Mouse (Mus musculus): ENCODE measurements at regions not wholly inside any gene's neighbourhood (a gene's known extent, or its start where the extent isn't known, plus 50 kb on each side); places are given as distances from the start of the nearest gene placed in this dataset.

DNA sequence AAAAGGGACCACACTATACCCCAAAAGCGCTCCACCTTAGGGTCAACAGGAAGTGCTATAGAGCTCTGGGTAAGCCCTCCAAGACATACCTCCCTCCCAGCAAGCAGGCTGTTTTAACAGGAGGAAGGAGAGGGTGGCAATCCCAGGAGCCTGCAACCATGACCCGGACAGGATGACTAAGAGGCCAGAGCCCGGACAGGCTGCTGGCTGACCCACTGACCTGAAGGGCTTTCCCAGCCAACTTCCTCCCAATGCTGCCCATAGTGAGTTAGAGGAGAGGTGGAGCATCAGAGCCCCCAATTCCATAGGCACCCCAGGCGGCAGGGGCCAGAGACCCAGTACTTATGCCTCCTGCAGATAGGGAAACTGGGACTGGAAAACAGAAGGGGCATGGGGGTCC lies 136.3 kb downstream of the Utp6 start:
- DNase-seq (ENCODE audit: low read depth), result no peak

DNA sequence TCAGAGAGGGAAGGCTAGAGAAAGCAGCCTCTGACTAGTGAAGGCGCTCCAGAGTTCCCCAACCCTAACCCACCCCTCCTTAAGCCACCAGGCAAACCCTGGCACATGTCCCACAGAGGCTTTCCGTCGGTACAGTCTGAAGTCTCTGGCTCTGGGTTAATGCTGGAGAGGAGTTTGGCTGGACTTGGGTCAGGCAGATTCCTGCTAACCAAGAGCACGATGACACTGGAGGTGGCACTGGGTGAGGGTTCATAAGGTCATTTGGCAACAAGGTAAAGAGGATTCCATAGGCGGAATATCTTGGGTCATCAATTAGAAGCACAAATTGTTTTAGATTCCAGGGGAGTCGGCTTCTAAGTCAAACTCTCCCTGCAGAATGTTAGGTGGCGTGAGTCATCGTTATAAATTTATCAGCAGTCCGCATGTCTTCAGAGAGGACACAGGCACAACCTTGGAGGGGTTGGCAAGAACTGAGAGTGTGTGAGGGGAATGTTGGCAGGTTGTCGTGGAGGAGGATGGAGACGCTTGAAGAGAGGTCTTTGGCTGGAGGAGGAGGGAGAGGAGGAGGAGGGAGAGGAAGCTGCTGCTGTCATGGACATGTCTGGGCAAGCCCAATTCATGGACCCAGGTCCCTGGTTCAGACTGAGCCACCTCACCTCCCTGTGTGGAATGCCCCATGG lies 138.4 kb downstream of the Utp6 start:
- DNase-seq (ENCODE audit: low read depth), result no peak

DNA sequence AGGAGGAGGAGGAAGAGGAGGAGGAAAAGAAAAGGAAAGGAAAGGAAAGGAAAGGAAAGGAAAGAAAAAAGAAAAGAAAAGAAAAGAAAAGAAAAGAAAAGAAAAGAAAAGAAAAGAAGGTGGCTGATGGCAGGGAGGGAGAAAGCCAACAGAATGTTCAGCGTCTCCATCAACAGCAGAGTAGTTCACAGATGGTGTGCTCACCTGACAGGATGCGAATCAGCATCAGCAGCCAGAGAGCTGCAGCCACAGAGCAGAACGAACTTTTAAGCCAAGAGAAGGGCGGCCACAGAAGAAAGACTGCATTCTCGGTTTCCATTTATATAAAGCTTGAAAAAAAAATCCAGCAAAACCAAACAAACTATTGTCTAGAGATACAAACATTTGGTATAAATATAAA lies 140.2 kb downstream of the Utp6 start:
- DNase-seq (ENCODE audit: low read depth), result no peak

DNA sequence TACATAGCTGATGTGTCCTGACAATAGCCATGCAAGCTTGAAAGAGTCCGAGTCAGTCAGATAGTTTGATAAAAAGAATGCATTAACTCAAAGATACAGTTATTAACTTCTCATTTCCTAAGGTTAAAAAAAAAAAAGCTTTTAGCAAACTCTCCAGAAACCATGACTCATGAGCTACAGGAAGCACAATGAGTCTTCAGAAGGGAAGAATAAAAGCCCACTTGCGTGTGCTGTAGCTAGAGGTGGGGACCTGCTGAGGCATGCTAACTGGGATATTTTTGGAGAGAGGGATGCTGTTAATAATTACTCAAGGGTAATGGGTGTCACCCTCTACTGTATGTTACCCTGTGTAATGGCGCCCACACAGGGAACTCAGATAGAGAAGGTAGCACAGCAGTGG lies 147.0 kb downstream of the Utp6 start:
- DNase-seq (ENCODE audit: low read depth), result no peak

DNA sequence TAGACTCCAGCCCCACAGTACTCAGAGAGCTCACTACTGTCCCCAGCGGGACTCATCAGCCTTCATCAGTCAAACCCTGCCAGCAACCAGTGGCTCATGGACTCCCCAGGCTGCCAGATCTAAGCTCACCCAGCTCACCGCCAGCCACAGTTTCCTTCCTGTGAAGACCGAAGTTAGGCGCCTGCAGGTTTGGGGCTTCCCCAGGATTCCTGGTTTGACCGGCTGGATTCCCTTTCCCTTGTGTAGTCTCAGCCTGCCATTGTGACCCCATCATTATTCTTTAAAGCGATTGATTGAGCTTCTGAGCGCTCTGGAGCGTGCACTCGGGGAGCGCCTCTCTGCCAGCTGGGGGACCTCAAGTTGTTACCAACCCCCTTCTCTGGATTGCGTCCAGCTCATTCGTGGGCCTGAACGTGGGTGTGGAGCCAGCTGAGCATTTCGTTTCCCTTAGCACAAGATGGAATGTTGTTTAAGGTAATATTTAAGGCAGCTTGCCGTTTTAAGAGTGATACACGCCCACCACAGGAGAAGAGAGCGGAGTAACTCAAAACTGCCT lies 155.2 kb downstream of the Utp6 start:
- DNase-seq (ENCODE audit: low read depth), result peak; percentile 44

DNA sequence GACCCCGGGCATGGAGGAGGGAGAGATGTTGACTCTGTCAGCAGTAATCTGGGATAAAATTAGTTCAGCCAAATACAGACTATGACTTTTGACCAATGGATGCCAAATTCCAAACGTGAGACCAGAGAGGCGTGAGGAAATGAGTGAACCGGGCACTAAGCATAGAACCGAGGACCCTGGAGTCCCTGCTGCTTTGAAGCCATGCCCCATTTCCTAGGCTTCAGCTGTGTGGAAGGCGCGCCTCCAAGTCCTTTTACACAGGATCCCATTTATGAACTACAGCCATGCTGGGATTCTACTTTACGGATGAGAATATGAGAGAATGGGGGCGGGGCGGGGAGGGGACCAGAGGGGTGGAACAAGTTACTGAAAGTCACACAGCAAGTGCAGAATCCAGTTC lies 155.8 kb downstream of the Utp6 start:
- DNase-seq (ENCODE audit: low read depth), result no peak

DNA sequence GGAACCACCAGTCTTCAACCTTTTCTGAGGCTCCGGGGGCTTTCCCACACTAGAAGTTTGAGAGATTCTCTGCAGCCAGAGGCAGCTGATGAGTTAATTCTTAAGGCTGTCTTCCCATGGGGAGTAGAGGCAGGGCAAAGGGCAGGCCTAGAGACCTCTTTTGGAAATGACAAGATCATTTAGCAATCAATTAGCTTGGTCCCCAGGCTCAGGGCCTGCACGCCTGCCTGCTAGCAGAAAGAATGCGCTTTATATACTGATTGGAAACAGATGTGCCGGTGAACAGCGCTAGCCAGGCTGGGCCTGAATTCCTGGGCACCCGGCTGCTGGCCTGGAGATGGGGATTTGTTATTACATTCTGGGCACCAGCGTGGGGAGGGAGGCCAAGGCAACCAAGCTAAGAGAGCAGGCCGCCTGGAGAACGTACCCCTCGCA lies 156.2 kb downstream of the Utp6 start:
- peak; percentile 88 for DNase-seq (ENCODE audit: low read depth)

DNA sequence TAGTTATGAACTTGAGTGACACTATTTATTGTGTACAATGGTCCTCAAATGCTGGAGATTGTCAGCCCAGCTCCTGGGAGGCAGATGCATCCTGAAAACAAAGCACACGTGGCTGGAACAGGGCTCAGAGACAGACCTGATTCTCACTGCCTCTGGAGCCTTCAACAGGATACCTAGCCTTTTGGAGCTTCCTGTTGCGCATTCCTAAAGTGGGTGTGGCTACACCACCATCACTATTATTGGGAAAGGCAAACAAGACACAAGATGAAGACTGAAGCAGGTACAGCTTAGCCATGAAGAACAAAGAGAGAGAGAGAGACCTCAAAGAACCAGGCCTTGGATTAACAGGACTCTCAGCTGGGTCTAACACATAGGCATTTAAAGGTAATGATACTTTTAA lies 158.2 kb downstream of the Utp6 start:
- DNase-seq (ENCODE audit: low read depth), result no peak

DNA sequence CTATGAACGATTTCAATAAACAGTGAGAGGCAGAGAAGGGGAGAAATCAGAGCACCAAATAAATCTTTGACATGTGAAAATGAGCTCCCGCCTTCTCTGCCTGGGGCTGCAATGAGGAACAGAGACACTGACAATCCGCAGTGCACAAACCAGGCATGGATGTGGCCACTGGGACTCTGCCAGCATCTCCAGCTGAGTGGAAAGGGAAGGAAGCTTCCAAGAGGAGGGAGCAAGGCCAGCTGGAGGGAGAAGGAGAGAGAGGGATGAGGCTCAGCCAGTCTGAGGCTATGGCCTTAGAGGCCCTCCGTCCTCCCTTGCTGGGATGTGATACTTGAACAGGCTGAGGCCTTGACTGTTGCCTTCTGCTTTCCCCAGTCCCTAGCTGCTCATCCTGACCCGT lies 159.2 kb downstream of the Utp6 start:
- DNase-seq (ENCODE audit: low read depth), result no peak

DNA sequence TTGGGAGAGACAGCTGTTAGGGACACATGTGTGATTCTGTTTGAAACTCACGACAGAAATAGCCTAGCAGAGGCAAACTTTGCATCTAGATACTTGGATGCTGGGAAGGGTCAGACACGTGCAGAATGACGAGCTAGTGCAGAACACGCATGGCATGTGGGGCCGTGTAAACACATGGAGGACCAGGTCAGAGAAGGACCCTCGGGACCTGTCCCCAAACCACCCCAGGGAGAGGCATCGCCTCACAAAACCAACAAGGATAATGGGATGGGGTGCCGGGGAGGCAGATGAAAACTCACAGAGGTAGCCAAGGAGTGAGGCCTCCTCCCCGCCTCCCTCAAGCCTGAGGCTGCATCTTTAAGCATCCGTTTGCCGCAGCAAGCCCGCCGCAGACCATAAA lies 159.6 kb downstream of the Utp6 start:
- DNase-seq (ENCODE audit: low read depth), result no peak

DNA sequence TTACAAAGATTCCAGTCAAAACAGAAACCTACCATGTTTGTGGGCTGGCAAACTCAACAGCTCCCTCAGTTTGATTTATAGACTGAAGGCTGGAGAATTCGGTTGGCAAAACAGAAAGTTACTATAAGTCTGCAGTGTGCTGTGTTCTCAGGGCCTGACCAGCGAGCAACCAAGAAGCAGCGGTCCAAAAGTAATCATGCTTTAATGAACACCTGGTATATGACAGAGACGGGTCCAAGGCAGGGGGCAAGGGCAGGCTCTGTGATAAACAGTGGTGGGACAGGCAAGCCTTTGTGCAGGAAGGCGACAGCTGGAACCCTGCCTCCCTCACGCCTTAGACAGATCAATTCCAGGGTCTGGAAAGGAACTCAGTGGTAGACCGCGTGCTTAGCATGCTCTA lies 161.9 kb downstream of the Utp6 start:
- peak; percentile 38 for DNase-seq (ENCODE audit: low read depth)

DNA sequence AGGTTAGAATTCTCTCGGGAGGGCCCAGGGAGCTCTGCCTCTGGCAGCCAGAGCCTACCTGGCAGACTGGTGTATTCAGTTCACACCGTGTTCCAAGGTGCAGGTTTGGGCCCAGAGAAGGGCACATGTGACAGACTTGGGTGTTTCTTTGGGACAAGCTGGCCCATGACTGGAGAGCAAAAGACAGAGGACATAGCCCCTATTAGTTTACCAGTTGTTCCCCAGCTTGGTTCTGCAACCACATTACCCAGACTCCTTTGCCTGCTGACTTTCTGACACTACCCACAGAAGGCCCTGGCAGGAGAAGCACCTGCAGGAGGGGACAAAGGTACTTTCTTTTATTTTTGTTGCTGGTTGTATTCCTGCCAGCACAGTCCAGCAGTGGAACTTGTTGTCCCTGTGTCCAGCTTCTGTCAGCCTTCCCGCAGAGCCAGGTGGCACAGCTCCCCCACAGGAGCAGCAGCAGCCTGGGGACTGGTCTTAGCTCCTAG lies 173.9 kb downstream of the Utp6 start:
- no peak for DNase-seq (ENCODE audit: low read depth)

DNA sequence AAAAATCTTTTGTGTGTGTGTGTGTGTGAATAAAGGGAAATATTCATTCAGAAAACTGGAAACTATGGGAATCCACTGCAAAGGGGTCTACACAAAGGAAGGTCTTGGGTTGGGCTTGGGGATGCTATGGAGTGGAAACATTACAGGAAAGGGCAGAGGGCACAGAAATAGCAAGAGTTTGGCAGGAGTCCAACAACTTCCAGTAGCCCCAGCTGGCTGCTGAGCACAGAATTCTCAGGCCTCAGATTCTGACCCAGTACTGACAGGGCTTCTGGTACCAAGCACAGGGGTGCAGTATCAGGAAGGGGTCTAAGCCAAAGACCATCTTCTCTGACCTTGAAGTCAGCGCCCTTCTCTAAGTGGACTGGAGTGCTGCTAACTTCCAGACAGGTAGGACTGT lies 174.4 kb downstream of the Utp6 start:
- DNase-seq (ENCODE audit: low read depth), result no peak

DNA sequence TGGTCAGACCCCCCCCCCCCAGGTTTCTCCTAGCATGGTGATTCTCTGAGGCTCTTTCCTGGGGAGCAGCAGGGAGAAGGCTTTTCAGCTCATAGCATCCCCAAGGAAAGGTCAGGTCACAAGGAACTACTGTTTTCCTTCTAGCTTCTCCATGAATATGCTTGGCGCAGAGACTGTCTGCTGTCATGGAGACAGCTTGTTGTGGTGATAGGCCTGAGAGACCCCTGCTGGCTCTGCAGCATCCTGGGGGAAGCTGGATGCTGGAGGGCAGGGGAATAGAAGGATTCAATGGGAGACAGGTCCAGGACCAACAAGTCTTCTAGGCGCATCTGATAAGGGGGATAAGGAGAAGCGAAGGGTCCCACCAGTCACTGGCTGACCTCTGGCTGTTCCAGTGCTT lies 178.1 kb downstream of the Utp6 start:
- no peak for DNase-seq (ENCODE audit: low read depth)

DNA sequence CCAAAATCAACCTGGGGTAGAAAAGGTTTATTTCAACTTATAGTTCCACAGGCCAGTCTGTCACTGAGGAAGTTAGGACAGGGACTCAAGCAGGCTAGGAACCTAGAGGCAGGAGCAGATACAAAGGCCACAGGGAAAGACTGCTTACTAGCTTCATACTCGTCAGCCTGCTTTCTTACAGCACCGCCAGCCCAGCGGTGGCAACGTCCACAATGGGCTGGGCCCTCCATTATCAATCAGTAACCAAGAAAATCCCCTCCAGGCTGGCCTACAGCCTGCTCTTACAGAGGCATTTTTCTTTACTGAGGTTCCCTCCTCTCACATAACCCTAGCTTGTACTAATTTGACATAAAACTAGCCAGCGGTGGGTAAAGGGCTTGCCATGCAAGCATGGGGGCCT lies 180.2 kb downstream of the Utp6 start:
- DNase-seq (ENCODE audit: low read depth), result no peak

DNA sequence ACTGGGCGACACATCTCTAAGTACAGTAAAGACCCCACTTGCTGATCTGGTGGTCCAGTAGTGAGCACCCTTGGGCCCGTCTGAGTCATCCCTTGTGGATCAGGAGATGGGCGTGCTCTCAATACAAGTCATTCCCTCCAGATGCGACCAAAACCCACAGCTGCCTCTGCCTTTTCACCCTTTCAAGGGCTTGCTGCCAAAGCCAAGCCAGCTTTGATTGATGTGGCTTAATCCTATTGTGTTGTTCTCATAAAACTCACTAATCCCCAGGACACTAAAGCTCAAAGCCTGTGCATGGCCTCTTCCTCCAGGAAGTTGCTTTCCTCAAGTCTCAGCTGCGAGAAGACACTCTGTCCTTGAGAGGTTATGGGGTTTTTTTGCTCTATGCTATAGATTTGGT lies 182.4 kb downstream of the Utp6 start:
- no peak for DNase-seq (ENCODE audit: low read depth)

DNA sequence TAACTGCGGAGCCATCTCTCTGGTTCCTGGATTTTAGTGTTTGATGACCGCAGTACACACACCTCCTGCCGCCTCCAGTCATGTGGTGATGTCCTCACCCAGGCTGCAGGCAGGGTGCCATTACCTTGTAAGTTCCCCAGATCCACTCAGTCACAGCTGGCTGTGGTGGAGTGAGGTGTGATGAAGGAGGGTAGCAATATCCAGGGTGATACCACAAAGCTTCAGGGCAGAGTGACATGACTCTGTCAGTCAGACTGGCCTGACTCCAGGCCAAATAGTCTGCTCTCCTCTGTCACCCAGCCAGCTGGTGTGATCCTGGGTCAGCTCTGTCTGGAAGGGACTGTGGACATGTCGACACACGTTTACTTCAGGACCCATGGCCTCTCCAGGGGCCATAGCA lies 183.7 kb downstream of the Utp6 start:
- DNase-seq (ENCODE audit: low read depth), result no peak

DNA sequence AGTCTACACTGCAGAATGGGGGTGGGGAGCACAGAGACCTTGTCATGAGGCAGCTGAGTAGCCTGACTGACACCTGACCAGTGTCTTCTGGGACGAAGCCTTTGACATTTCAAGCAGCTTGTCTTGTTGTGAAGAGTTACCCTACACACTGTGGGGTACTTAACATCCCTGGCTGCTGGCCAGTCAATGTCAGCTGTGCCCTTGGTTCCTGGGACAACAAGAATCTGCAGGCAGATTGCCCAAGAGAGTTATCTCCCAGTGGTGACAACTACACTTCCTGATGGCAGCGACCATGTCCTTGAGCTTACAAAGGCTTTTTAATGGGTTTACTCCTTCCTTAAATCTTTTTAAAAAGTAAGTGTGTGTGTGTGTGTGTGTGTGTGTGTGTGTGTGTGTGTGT lies 184.2 kb downstream of the Utp6 start:
- no peak for DNase-seq (ENCODE audit: low read depth)

DNA sequence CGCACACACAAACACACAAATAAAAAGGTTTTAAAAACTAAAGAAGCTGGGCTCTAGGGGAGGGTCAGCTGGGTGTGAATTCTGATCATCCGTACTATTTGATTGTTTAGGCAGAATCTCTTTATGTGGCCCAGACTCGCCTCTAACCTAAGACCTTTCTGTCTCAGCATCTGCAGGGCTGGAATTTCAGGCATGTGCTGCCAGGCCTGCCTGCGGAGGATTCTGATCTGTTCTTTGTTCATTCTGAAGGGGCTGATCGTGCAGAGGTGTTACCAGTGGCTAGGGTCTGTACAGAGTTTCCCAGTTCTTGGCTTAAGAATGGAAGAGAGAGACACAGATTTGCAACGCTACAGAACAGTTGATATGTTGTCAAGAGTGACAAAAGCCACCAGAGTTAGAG lies 185.6 kb downstream of the Rab11fip4 start:
- no peak for DNase-seq (ENCODE audit: low read depth)

DNA sequence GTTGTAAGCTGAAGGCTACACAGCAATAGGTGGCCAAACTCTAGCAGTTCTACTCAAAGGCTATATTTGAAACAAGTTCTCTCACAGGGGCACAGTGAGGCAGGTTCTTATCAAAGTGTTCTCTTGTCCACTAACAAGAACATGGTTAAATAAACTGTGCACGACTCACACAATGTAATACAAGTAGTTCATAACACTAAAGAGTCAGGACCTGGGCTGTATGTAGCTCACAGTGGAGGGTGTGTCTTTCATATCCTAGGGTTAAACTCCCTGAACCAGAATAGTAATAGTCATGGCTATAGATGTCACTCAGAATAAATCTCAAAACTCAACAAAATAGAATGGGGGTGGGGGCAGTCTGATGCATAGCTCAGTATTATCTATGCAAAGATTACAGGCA lies 182.7 kb downstream of the Rab11fip4 start:
- no peak for DNase-seq (ENCODE audit: low read depth)

DNA sequence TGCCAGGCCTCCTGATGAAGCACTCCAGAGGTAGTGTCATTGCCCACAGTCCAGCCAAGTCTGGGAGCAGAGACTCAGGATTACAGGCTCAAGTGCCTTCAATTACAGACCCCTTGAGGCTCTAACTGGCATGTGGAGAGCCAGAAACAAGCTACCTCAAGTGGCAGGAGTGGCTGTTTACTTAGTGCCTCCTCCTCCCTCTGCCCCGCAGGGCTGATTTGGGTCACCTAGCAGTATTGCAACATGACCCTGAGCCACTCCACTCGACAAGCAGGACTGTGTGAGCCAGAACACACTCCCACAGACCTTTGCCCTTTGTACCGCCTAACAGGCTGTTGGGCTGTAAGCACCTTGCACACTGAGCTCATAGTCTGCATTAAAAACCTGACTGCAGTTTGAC lies 180.4 kb downstream of the Rab11fip4 start:
- DNase-seq (ENCODE audit: low read depth), result no peak

DNA sequence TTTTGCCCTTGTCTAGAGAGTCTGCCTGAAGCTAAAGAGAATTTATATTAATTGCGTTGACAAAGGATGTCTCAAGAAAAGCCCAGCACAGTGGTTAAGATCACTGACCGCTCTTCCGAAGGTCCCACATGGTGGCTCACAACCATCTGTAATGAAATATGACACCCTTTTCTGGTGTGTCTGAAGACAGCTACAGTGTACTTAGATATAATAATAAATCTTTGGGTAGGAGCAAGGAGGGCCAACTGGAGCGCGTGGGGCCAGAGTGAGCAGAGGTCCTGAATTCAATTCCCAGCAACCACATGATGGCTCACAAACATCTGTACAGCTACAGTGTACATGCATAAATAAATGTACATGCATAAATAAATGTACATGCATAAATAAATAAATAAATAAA lies 176.1 kb downstream of the Rab11fip4 start:
- no peak for DNase-seq (ENCODE audit: low read depth)

DNA sequence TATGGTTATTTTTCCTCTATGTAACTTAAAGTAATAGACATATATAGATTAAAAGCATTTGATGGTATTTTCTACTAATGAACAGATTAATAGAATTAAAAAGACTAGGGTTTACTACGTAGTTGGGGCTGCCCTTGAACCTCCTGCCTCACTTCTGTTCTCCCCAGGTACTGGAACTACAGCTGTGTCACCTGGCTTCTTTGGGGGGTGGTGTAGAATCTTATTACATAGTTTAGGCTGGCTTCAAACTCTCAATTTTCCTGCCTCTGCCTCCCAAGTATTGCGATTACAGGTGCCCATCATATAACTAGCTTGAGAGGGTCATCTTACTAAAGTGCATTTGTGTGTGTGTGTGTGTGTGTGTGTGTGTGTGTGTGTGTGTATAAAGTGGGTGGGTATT lies 175.0 kb downstream of the Rab11fip4 start:
- DNase-seq (ENCODE audit: low read depth), result no peak

DNA sequence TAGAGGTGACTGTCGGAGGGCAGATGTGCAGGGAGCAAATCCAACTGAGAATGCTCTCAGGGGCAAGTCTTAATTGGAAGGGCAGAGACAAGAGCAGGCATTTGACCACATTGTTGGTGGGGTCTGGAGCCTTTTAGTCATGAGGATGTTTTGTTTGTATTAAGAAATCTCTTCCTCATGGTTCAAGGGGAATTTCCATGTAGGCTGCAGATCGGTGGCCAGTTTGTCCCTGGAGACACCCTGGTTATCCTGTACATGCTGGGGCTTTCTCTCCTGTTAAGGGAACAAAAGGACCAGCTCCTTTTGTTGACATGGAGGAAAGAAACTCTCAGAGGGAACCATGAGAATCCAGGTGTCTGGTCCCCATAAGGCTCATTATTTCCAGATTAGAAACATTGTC lies 174.4 kb downstream of the Rab11fip4 start:
- no peak for DNase-seq (ENCODE audit: low read depth)

Data from fibroblast of lung, adult 2 months (primary cell).